Mouse (Mus musculus): ENCODE measurements around the gene Ddx60. TPM values are rescaled to one million over a fixed set of nuclear protein-coding genes. Genes with fewer than 3 reads are reported as not detected.
"Not testable (repeated sequence)": the region's sequence is repeated elsewhere in the genome, so short reads cannot be mapped to it uniquely, and the experiment has no call there.

Gene Ddx60
- polyA plus RNA-seq, 1 experiment from 2014 or later, result 0.65 TPM

- H3K27me3 ChIP-seq, result no peaks in the 10 kb centered on the region
- no peak overlapping the region for H3K4me3 ChIP-seq
- ATAC-seq (ENCODE audit: low FRiP score), result no peak
- no peaks in the 10 kb centered on the region for H3K4me1 ChIP-seq
- H3K9me3 ChIP-seq (replicated peaks), result no peaks in the 10 kb centered on the region
- H3K36me3 ChIP-seq, result no peaks in the 10 kb centered on the region
- H3K9ac ChIP-seq, result no peak overlapping the region
- no peak overlapping the region for H3K4me2 ChIP-seq (replicated peaks)
- 89% methylated on average over 2 of the region's 2 CpGs for WGBS
- H3K27ac ChIP-seq, result no peak overlapping the region
Measured at GRCm38 (mm10) chr8:61919145-61919788, 8.6 kb upstream of the Ddx60 start.

GRCm38 (mm10) chr8:61920389-61920788 lies 7.5 kb upstream of the Ddx60 start:
- no peak overlapping the region for H3K9ac ChIP-seq
- no peaks in the 10 kb centered on the region for H3K9me3 ChIP-seq (replicated peaks)
- no peaks in the 10 kb centered on the region for H3K4me1 ChIP-seq
- H3K36me3 ChIP-seq, result no peaks in the 10 kb centered on the region
- no peak for ATAC-seq (ENCODE audit: low FRiP score)
- WGBS, result 84% methylated on average over 7 of the region's 7 CpGs
- no peaks in the 10 kb centered on the region for H3K27me3 ChIP-seq
- no peak overlapping the region for H3K4me3 ChIP-seq
- no peak overlapping the region for H3K27ac ChIP-seq
- H3K4me2 ChIP-seq (replicated peaks), result no peak overlapping the region

DNA sequence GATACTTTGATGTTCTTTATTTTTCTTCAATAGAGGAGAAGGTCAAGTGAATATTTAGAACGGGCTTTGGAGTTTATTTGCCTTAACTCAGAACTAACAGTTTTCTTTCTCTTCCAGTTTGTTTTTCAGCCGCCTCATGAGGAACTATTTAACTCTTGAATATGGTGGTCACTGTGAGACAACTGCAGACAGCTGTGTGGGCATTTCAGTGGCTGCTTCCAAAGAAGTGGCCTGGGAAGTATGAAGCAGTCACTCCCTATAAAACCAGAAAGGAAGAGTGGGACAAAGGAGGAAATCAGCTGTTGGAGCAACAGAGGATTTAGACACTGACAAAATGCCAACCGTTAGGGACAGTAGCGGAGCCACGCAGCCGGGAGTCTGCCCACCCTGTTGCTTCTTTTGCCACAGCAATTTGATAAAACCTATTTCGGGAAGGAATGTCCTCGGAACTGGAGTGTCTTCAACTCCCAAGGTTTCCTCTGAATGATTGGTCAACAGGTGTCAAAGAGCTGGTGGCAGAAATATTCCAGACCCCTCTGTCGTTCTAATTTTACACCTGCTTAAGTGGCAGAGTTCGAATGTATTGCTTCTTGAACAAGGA lies 6.3 kb upstream of the Ddx60 start:
- Histone ChIP-seq H3K36me3 (no peaks in the 10 kb centered on the region), H3K9me3 (replicated peaks) (no peaks in the 10 kb centered on the region), H3K9ac (no peak overlapping the region), H3K4me3 (no peak overlapping the region), H3K4me1 (no peaks in the 10 kb centered on the region), H3K27ac (no peak overlapping the region), H3K4me2 (replicated peaks) (no peak overlapping the region), H3K27me3 (no peaks in the 10 kb centered on the region)
- 81% methylated on average over 10 of the region's 10 CpGs for WGBS
- no peak for ATAC-seq (ENCODE audit: low FRiP score)

GRCm38 (mm10) chr8:61924518-61924917 lies 3.4 kb upstream of the Ddx60 start:
- 97% methylated on average over 1 of the region's 1 CpGs for WGBS
- no peak overlapping the region for H3K4me2 ChIP-seq (replicated peaks)

DNA sequence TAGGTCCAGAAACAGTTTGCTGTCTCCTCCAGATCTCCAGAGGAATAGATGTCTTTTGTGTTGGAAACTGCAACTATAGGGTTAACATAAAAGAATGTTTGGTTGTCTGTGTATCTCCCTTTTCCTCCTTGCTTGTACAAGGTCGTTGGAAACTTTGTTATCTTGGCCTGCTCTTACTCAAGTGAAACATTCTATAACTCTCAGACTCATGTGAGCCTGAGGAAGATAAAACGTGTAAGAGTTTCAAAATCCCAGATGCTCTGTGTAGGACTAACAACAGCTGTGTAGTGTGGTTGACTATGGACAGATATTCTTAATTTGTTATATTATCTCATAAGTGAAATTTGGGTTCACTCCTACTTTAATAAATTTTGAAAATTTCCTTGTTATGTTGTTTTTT lies 5.4 kb downstream of the Ddx60 start:
- H3K4me3 ChIP-seq, result no peak overlapping the region
- no peaks in the 10 kb centered on the region for H3K36me3 ChIP-seq
- H3K27me3 ChIP-seq, result no peaks in the 10 kb centered on the region
- no peaks in the 10 kb centered on the region for H3K9me3 ChIP-seq (replicated peaks)
- H3K9ac ChIP-seq, result no peak overlapping the region
- peaks cover under 1% of the 10 kb centered on the region; the same call in 1 of the 2 replicates for H3K4me1 ChIP-seq
- no peak overlapping the region for H3K27ac ChIP-seq
- no peak overlapping the region for H3K4me2 ChIP-seq (replicated peaks)
- ATAC-seq (ENCODE audit: low FRiP score), result no peak
- 39% methylated on average over 2 of the region's 2 CpGs for WGBS

More at GRCm38 (mm10) chr8:61924518-61924917, 3.4 kb upstream of the Ddx60 start:
- H3K4me1 ChIP-seq, result peaks cover 7% of the 10 kb centered on the region
- H3K4me3 ChIP-seq, result no peak overlapping the region
- H3K9me3 ChIP-seq (replicated peaks), result no peaks in the 10 kb centered on the region
- no peak overlapping the region for H3K27ac ChIP-seq
- no peak for ATAC-seq (ENCODE audit: low FRiP score)
- no peak overlapping the region for H3K9ac ChIP-seq
- no peaks in the 10 kb centered on the region for H3K36me3 ChIP-seq
- no peaks in the 10 kb centered on the region for H3K27me3 ChIP-seq

DNA sequence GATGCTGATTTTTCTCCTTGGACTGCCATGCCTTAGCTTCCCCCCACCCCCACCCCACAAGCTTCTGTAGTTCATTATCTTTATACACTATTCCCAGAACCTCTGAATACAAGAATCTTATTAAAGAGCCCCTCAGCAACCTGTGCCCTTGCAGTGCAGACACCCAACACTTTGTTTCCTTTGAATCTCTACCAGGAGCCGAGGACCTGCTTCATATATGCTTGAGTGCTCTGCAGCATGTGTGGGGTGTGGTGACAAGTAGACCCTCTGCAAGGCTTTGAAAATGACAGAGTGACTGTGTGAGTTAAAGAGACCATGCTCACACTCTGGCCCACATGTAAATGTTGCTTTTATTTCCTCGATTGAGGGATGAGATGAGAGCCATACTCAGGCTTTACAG lies 9.7 kb downstream of the Ddx60 start:
- ATAC-seq (ENCODE audit: low FRiP score), result no peak
- Histone ChIP-seq H3K4me3 (no peak overlapping the region), H3K9ac (no peak overlapping the region), H3K9me3 (replicated peaks) (no peaks in the 10 kb centered on the region), H3K36me3 (no peaks in the 10 kb centered on the region), H3K4me2 (replicated peaks) (no peak overlapping the region), H3K27me3 (no peaks in the 10 kb centered on the region), H3K27ac (no peak overlapping the region), H3K4me1 (no peaks in the 10 kb centered on the region)
- 78% methylated on average over 2 of the region's 2 CpGs for WGBS

GRCm38 (mm10) chr8:61964591-61965375 lies 36.9 kb downstream of the Ddx60 start:
- WGBS, result 77% methylated on average over 4 of the region's 4 CpGs
- H3K9ac ChIP-seq; H3K27ac ChIP-seq; H3K4me3 ChIP-seq; H3K36me3 ChIP-seq; ATAC-seq (ENCODE audit: low FRiP score); H3K9me3 ChIP-seq (replicated peaks); H3K4me1 ChIP-seq; H3K27me3 ChIP-seq; H3K4me2 ChIP-seq (replicated peaks): not testable (repeated sequence)

DNA sequence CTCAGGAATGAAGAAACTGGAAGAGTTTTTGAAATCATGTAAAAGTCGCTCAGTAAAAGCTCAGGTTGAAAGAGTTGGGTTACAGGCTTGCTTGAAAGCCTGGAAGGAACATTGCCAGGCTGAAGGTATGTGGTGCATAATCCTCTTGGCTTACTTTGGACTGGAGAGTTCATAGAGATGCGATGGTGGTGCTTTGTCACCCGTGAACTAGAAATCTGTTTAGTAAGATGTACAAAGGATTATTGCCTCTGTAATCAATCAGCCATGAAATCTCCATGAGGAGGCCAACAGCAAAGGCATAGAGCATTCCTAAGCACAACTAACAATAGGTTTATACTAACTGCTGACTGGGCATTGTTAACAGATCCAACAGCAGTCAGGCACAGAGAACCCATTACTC lies 41.7 kb downstream of the Ddx60 start:
- H3K9ac ChIP-seq, result no peak overlapping the region
- 40% methylated on average over 3 of the region's 3 CpGs for WGBS
- H3K27me3 ChIP-seq, result no peaks in the 10 kb centered on the region
- no peaks in the 10 kb centered on the region for H3K9me3 ChIP-seq (replicated peaks)
- no peaks in the 10 kb centered on the region for H3K36me3 ChIP-seq
- no peak overlapping the region for H3K4me2 ChIP-seq (replicated peaks)
- no peak overlapping the region for H3K4me3 ChIP-seq
- no peak overlapping the region for H3K27ac ChIP-seq
- no peaks in the 10 kb centered on the region for H3K4me1 ChIP-seq
- ATAC-seq (ENCODE audit: low FRiP score), result no peak

- Histone ChIP-seq H3K9ac (no peak overlapping the region), H3K4me3 (no peak overlapping the region), H3K27ac (no peak overlapping the region), H3K27me3 (no peaks in the 10 kb centered on the region), H3K4me2 (replicated peaks) (no peak overlapping the region), H3K4me1 (0 out of 2 replicates have a peak, but pooled peaks cover 2% of the 10 kb centered on the region), H3K9me3 (replicated peaks) (no peaks in the 10 kb centered on the region), H3K36me3 (no peaks in the 10 kb centered on the region)
- no peak for ATAC-seq (ENCODE audit: low FRiP score)
- 93% methylated on average over 4 of the region's 4 CpGs for WGBS
Measured at GRCm38 (mm10) chr8:61984941-61985340, 57.1 kb downstream of the Ddx60 start.

- no peaks in the 10 kb centered on the region for H3K27me3 ChIP-seq
- H3K4me2 ChIP-seq (replicated peaks), result no peak overlapping the region
- no peaks in the 10 kb centered on the region for H3K36me3 ChIP-seq
- H3K9ac ChIP-seq, result no peak overlapping the region
- no peaks in the 10 kb centered on the region for H3K9me3 ChIP-seq (replicated peaks)
- H3K4me1 ChIP-seq, result 0 out of 2 replicates have a peak, but pooled peaks cover 2% of the 10 kb centered on the region
- no peak overlapping the region for H3K27ac ChIP-seq
- ATAC-seq (ENCODE audit: low FRiP score), result no peak
- no peak overlapping the region for H3K4me3 ChIP-seq
- WGBS, result 52% methylated on average over 6 of the region's 6 CpGs
Measured at GRCm38 (mm10) chr8:61985703-61986475, 58.0 kb downstream of the Ddx60 start.

GRCm38 (mm10) chr8:61989464-61989863 lies 61.6 kb downstream of the Ddx60 start:
- H3K27ac ChIP-seq, result no peak overlapping the region
- H3K4me1 ChIP-seq, result 0 out of 2 replicates have a peak, but pooled peaks cover 2% of the 10 kb centered on the region
- no peak overlapping the region for H3K4me2 ChIP-seq (replicated peaks)
- no peaks in the 10 kb centered on the region for H3K36me3 ChIP-seq
- ATAC-seq (ENCODE audit: low FRiP score), result peak; percentile 71; the same call in 1 of the 2 replicates
- H3K9me3 ChIP-seq (replicated peaks), result no peaks in the 10 kb centered on the region
- H3K27me3 ChIP-seq, result no peaks in the 10 kb centered on the region
- 27% methylated on average over 6 of the region's 6 CpGs for WGBS
- H3K4me3 ChIP-seq, result no peak overlapping the region
- H3K9ac ChIP-seq, result no peak overlapping the region

DNA sequence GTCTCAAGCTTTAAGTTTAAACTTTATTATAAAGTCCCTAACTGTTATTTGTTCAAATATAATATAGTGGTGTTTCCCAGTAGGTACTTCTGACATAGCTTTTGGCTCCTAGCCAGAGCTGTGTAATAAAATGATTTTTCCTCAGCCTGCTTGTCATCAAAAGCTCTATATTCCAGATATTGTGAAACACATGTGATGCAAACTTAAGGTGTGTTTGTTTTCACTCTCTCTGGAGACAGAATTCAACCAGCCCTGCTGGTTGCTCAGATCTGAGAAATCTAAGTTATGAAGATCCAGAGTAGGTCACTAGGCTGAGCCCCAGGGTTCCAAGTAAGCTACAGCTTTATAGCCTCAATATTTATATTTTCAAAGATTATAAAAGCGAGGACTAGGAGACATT lies 64.9 kb downstream of the Ddx60 start:
- no peak for ATAC-seq (ENCODE audit: low FRiP score)
- Histone ChIP-seq H3K9me3 (replicated peaks) (no peaks in the 10 kb centered on the region), H3K27me3 (no peaks in the 10 kb centered on the region), H3K4me3 (no peak overlapping the region), H3K4me1 (no peaks in the 10 kb centered on the region), H3K9ac (no peak overlapping the region), H3K4me2 (replicated peaks) (no peak overlapping the region), H3K27ac (no peak overlapping the region), H3K36me3 (no peaks in the 10 kb centered on the region)
- WGBS, result 83% methylated on average over 1 of the region's 1 CpGs

Data from hindbrain, embryonic 12.5 days (tissue).